Mouse (Mus musculus) ovary, postnatal 36 days (tissue): ENCODE measurements around the gene Mpzl3.

Source experiments
- DNase-seq: peaks from one replicate; pipeline ENCODE4 v3.0.0; 2022; ENCODE audit warnings: low spot score, mixed read lengths

Gene Mpzl3

GRCm38 (mm10) chr9:45042947-45043346 is 12.0 kb upstream of the Mpzl3 start:
- DNase-seq = no peak

- DNase-seq = no peak
Observed at GRCm38 (mm10) chr9:45046973-45047372, 8.0 kb upstream of the Mpzl3 start.

GRCm38 (mm10) chr9:45048511-45048910 is 6.5 kb upstream of the Mpzl3 start:
- no peak for DNase-seq

- DNase-seq = no peak
Observed at GRCm38 (mm10) chr9:45049731-45050130, 5.3 kb upstream of the Mpzl3 start.

GRCm38 (mm10) chr9:45050301-45050700 is 4.7 kb upstream of the Mpzl3 start:
- no peak for DNase-seq

- no peak for DNase-seq
Observed at GRCm38 (mm10) chr9:45058304-45058940, 3.4 kb downstream of the Mpzl3 start.

GRCm38 (mm10) chr9:45060151-45060550 is 5.2 kb downstream of the Mpzl3 start:
- no peak for DNase-seq

- no peak for DNase-seq
Observed at GRCm38 (mm10) chr9:45062677-45063076, 7.7 kb downstream of the Mpzl3 start.

GRCm38 (mm10) chr9:45064421-45064820 is 9.4 kb downstream of the Mpzl3 start:
- DNase-seq = no peak

- no peak for DNase-seq
Observed at GRCm38 (mm10) chr9:45066735-45067134, 11.7 kb downstream of the Mpzl3 start.

GRCm38 (mm10) chr9:45071800-45072199 is 16.8 kb downstream of the Mpzl3 start:
- DNase-seq = no peak

GRCm38 (mm10) chr9:45077859-45078258 is 22.9 kb downstream of the Mpzl3 start:
- no peak for DNase-seq

- DNase-seq = no peak
Observed at GRCm38 (mm10) chr9:45079011-45079410, 24.0 kb downstream of the Mpzl3 start, which contains the start of gene Jaml. Gene Jaml, plus strand, starts transcription at chr9:45079183.

- DNase-seq = no peak
Observed at GRCm38 (mm10) chr9:45083132-45083531, 28.1 kb downstream of the Mpzl3 start.

GRCm38 (mm10) chr9:45084556-45084955 is 29.6 kb downstream of the Mpzl3 start:
- DNase-seq = no peak

- no peak for DNase-seq
Observed at GRCm38 (mm10) chr9:45085741-45086690, 31.0 kb downstream of the Mpzl3 start.

GRCm38 (mm10) chr9:45088040-45088439 is 33.1 kb downstream of the Mpzl3 start:
- no peak for DNase-seq

GRCm38 (mm10) chr9:45090811-45091210 is 35.8 kb downstream of the Mpzl3 start:
- DNase-seq = no peak

GRCm38 (mm10) chr9:45092641-45093040 is 37.7 kb downstream of the Mpzl3 start:
- no peak for DNase-seq

- DNase-seq = no peak
Observed at GRCm38 (mm10) chr9:45095149-45095937, 40.4 kb downstream of the Mpzl3 start.

- DNase-seq = no peak
Observed at GRCm38 (mm10) chr9:45097877-45098276, 42.9 kb downstream of the Mpzl3 start.

GRCm38 (mm10) chr9:45098426-45098825 is 43.4 kb downstream of the Mpzl3 start:
- DNase-seq = no peak
